Comparison of ENCODE assay signal across 15 mouse cellular contexts in the genomic region with DNA sequence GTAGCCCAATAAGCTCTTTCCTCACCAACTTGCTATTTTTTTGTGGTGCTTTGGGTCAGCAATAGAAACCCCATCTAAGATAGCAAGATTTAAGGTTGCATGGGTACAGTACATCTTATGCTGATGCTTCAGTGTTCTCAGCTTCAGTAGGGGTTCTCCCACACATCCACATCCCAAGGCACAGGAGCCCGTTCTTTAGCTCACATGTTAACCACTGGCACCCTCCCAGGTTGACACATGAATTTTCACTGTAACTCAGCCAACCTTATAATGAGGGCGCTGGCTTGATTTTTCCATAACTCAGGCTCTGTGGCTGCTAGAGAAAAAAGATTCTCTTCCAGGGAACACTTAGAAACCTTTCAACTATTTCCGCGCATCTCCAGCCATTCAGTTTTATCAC. TPM values are rescaled to one million over a fixed set of nuclear protein-coding genes. Genes with fewer than 3 reads are reported as not detected.
DNase-seq lines count a peak whose midpoint lies in the region.
"Had no signal": no experiment of that assay in that cellular context is flagged by ENCODE, and none has a peak within 500 bp of the region (broad histone marks: within the 10 kb centered on the region; RNA-seq: fewer than 3 reads in every experiment).

No protein-coding gene starts in this region.

- no peaks in the 10 kb centered on the region for H3K27me3 ChIP-seq in limb, embryonic 10.5 days (ENCODE audit: low read depth, poor library complexity, severe bottlenecking)
- H3K27me3 ChIP-seq: midbrain, embryonic 13.5 days; neural tube, embryonic 15.5 days had no signal

- no peak overlapping the region for H3K27ac ChIP-seq in limb, embryonic 10.5 days
- H3K27ac ChIP-seq: hindbrain, embryonic 10.5 days; midbrain, embryonic 13.5 days; neural tube, embryonic 15.5 days had no signal

- no peaks in the 10 kb centered on the region for H3K4me1 ChIP-seq in limb, embryonic 10.5 days
- H3K4me1 ChIP-seq: hindbrain, embryonic 10.5 days; midbrain, embryonic 13.5 days; neural tube, embryonic 15.5 days had no signal

- no peaks in the 10 kb centered on the region for H3K9me3 ChIP-seq in limb, embryonic 10.5 days (replicated peaks)
- H3K9me3 ChIP-seq: hindbrain, embryonic 10.5 days; midbrain, embryonic 13.5 days; neural tube, embryonic 15.5 days had no signal

- WGBS in limb, embryonic 10.5 days: 85% methylated on average over 4 of the region's 4 CpGs

- H3K36me3 ChIP-seq in limb, embryonic 10.5 days: no peaks in the 10 kb centered on the region
- H3K36me3 ChIP-seq: hindbrain, embryonic 10.5 days; midbrain, embryonic 13.5 days; neural tube, embryonic 15.5 days had no signal

- DNase-seq in right cerebral cortex, adult 18-20 months: peak; percentile 79
- no peak for DNase-seq in right cerebral cortex, postnatal 4 days
- DNase-seq in layer of hippocampus, adult 11-12 months (ENCODE audit: low spot score): peak; percentile 47
- DNase-seq in left cerebral cortex, adult 9 months (ENCODE audit: low spot score in 2 of 2): peak; percentile 58 to 73
- DNase-seq in limb, embryonic 10.5 days (ENCODE audit: low spot score): no peak
- DNase-seq in lung, postnatal 36 days: no peak
- no peak for DNase-seq in gastrocnemius, postnatal 14 days
- DNase-seq: heart, adult 18-20 months; kidney, adult 8-10 months; lung, adult 18-20 months had no signal

- no peak overlapping the region for H3K4me3 ChIP-seq in limb, embryonic 10.5 days
- H3K4me3 ChIP-seq: hindbrain, embryonic 10.5 days; midbrain, embryonic 13.5 days; neural tube, embryonic 15.5 days had no signal

- intact Hi-C loops in gastrocnemius, postnatal 14 days (cut with DNase I; ENCODE audit: low total_unique reads): no loop called here

RNA-seq across cellular contexts. Expression of a gene that starts 6.8 kb away (rescaled TPM):
- not detected in 2 replicates for polyA plus RNA-seq in limb, embryonic 10.5 days (2016; fragmentation: Nextera tagmentation; extraction: Ambion mirVana)
- not detected for total RNA-seq in gastrocnemius, postnatal 14 days (2021)
- total RNA-seq: heart, adult 18-20 months had no signal
- polyA plus RNA-seq: hindbrain, embryonic 10.5 days; limb, embryonic 11.5 days; midbrain, embryonic 13.5 days; neural tube, embryonic 15.5 days; spleen, adult 2 months had no signal

RNA-seq across cellular contexts. Expression of a gene that starts 34.4 kb away (rescaled TPM):
- 101 and 126 TPM in 2 replicates for polyA plus RNA-seq in limb, embryonic 10.5 days (2016; fragmentation: Nextera tagmentation; extraction: Ambion mirVana)
- total RNA-seq in gastrocnemius, postnatal 14 days (2021): 10 to 100 TPM; 27.1 to 43.5 TPM

RNA-seq across cellular contexts. Expression of a gene that starts 35.7 kb away (rescaled TPM):
- polyA plus RNA-seq in limb, embryonic 10.5 days (2016; fragmentation: Nextera tagmentation; extraction: Ambion mirVana): 0.91 TPM in 1 of 2 replicates, not detected in the other
- total RNA-seq in gastrocnemius, postnatal 14 days (2021): not detected
- total RNA-seq: heart, adult 18-20 months had no signal
- polyA plus RNA-seq: hindbrain, embryonic 10.5 days; midbrain, embryonic 13.5 days; spleen, adult 2 months had no signal

Comparison
In these comparisons a context has a peak if more than half of its experiments do, and no peak if none do; other contexts are left out.
1. DNase-seq: peak in right cerebral cortex, adult 18-20 months (single experiment), layer of hippocampus, adult 11-12 months (single experiment) and left cerebral cortex, adult 9 months (2 of 2); none in right cerebral cortex, postnatal 4 days (single experiment), limb, embryonic 10.5 days (single experiment), lung, postnatal 36 days (single experiment) and gastrocnemius, postnatal 14 days (single experiment).